Mouse (Mus musculus) lung, postnatal 4 days (tissue): Measurements from ENCODE around the gene Dmrta2.

ENCODE experiments used
- DNase-seq, 2 experiments: peaks; one replicate each; pipeline ENCODE4 v3.0.0; 2021

The Dmrta2 gene

DNA sequence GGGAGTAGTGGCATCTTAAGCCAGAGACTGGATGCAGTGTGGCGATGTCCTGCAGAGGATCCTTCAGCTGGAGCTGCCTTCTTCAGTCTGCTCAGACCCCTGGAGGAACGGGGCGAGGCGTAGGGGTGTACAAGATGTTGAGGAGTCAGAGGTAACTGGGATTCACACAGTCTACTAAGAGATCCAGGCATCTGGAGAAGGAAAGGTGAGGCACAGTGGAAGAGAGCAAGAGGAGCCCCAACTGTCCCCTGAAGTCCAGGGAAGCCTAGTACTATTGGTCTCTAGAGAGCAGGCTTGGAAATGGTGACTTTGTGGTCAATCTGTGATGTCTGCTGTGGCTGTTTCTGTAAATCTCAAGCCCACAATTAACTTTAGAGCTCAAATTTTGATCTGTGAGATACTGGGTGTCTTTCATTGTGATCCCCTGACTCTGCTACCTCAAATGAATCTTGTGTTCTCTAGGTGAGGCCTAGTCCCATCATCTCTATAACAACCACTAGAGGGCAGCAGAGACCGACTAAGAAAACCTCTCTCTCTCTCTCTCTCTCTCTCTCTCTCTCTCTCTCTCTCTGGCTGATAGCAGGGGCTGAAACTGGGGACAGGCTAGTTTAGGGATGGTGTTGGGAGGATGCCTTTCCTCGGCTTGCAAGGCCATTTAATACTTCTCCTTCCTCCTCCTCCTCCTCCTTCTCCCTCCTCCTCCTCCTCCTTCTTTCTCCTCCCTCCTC, 50.8 kb downstream of the Dmrta2 start:
- no peak for DNase-seq

DNA sequence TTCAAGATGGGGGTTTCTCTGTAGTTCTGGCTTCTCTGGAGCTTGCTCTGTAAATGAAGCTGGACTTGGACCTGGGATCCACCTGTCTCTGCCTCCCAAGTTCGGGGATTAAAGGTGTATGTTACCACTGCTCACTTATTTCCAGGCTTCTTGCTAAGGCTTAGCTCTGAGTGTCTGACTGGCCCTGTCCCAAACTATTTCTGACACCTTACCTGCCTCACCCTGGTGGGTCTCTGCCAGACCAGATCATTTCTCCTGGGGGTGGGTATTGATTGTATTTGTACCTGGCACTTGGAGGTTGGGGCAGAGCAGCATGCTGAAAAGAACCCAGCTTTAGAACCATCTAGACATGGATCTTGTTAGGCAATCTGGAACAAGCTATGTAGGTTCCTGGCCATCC, 51.6 kb downstream of the Dmrta2 start:
- DNase-seq = no peak
